Mouse (Mus musculus): ENCODE results near the gene Senp1.
A peak's percentile ranks its signal among the peaks of the same experiment; 100 is the strongest.

Gene Senp1

DNA sequence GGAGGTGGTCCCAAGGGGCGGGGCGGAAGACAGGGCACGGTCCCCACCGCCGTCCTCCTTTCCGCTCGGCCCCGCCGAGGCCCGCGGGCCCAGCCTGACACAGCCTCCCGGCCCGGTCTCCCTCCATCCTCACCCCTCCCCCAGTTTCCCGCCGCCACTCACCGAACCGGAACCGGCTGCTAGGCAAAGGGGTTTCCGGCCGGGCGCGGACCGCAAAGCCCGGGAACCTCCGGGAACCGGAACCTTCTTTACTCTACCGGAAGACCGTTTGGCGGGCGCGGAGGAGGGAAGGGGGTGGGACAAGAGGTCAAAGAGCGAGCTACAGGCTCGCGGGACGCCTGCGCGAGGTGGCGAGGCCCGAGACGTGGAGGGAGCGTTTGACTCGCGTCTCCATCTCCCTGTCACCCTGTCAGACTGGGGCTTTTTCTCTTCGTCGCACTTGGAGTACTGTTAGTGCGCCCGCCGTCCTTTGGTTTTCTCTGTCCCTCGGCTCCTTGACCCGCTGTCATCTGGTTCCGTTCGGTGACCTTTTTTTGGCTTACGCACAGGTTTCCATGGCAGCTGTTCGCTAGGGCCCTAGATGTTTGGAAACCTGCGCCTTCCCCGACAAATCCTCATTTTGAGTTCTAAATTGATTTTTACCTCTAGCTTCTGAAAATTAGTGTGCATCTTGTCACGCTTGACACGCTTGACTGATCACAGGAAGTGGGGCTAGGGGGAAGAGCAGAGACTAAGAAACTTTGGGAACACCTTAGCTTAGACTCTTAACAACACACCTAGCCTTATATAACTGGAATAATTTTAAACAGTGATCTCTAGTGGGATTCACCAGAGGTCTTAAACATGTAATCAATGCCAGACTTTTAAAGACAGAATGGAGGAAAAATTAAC is at the start of gene Senp1:
Gene Senp1, minus strand, starts transcription at position 624 of the 891 bp plus-strand sequence.
- DNase-seq (ENCODE audit: low spot score), result peak; percentile 91

DNA sequence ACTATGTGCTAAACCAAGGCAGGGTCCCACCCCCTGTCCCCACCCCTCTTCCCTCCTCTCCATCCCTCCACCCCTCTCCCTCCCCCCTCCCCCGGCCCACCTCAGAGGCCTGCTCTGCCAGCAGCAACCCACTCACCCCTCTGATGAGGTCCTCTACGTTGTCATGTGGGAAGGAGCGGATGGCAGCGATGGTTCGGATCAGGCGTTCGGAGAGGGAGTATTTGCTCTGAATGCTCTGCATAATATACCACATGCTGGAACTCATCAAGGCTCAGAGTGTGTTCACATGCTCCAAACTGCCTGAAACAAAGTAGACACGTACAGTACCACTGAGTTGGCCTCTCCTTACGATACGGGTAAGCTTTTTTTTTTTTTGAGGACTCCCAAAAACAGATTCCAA is 49.0 kb upstream of the Senp1 start:
- DNase-seq (ENCODE audit: low spot score), result no peak

DNA sequence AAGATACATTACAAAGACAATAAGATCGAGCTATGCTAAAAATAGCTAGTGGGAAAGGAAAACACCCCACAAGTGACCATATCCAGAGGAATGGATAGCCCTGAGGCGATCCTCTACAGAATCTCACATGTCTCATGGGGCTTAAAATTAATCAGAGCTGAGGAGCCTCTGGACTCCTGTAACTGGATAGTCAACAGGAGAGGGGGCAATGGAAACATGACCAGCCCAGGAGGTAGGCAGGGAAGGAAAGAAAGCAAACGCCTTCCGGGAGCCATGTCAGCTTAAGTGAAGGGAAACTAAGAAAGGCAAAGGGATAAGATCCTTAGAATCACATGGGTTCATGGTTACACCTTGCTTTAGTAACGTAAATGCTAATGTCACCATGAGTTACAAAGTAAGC is 47.3 kb upstream of the Senp1 start:
- DNase-seq (ENCODE audit: low spot score), result no peak

DNA sequence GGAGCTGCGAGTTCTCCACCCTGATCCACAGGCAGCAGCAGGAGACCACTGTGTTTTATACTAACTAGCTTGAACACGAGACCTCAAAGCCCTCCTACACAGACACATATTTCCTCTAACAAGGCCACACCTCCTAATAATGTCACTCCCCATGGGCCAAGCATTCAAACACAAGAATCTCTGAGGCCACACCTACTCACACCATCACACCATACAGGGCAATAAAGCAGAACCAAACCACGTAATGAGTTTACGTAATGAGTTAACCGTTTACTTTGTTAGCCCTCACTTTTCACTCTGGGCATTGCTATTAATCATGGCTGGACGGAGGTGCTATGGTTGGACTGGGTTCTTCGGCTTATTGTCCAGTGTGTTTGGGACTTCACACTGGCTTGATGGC is 46.2 kb upstream of the Senp1 start:
- no peak for DNase-seq (ENCODE audit: low spot score)

DNA sequence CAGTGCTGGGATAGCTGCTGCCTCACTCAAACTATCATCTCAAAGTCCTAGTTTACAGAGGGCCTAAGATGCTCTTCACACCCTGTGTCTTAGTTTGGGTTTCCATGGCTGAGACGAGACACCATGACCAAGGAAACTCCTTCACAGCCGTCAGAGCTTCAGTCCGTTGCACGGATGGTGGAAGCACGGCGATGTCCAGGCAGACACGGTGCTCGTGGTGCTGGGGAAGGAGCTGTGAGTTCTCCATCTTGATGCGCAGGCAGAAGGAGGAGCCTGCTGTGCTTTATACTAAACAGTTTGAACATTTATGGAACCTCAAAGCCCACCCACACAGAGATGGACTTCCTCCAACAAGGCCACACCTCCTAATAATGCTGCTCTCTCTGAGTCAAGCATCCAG is 43.3 kb upstream of the Senp1 start:
- no peak for DNase-seq (ENCODE audit: low spot score)

DNA sequence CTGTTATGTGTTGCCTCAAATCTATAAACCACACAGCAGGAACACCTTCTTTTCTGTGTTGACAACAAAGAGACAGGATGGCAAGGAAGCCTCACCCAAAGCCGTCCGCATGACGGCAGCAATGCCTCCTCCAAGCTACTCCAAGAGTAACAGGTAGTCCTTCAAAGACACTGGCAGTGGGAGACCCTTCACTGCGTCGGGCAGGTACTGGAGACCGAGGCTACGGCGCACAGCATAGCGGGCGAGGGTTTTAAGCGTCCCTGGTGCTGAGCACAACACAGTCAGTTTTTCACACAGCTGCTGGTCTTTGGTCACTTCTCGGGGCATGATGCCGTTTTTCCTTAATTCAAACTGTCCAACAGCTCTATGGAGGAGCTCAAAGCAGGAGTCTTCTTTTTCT is 42.1 kb upstream of the Senp1 start:
- no peak for DNase-seq (ENCODE audit: low spot score)

DNA sequence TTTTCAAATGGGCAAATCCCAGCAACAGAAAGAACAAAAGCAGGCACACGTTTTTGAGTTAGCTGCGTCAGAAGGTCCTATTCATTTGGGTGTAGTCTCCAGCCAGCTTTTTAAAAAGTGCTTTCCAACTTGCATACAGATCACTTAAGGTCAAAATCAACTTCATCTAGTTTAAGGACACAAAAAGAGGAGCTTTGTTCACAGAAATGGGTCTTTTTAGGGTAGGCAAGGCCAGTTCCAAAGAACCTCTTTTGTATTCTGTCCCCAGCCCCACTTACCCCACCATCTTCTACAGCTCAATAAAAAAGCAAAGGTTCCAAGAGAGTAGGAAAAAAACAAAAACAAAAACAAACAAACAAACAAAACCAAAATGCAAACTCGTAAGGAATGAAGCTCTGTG is 41.1 kb upstream of the Senp1 start:
- DNase-seq (ENCODE audit: low spot score), result no peak

DNA sequence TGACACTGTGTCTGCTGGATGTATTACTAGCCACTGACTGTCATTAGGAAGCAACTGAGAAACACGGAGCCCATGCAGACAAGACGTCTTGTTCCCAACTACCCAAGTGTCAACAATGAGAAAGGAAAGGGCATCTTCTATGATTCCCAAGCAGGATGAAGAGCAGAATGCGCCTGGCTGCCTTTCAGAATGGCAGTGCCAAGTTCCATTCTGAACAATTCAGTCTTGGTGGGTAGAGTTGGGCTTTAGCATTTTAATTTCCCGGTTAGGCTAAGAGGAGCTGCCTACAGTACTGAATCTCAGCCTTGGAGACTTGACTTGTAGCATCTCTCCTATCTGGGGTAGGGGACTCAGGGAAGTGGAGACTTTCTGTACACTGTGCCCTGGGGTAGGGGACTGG is 40.5 kb upstream of the Senp1 start:
- no peak for DNase-seq (ENCODE audit: low spot score)

DNA sequence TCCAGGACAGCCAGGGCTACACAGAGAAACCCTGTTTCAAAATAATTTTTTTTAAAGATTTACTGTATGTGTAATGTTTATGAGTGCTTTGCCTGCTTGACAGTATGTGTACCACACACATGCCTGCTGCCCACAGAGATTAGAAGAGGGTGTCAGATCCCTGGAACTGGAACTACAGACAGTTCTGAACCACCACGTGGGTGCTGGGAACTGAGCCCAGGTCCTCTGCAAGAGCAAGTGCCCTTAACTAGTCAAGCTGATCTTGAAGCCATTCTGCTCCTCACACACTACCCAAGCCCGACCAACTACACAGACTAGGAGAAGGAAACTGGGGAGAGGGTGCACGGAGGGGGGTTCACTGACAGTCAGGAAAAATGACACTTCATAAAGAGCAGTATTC is 39.9 kb upstream of the Senp1 start:
- no peak for DNase-seq (ENCODE audit: low spot score)

DNA sequence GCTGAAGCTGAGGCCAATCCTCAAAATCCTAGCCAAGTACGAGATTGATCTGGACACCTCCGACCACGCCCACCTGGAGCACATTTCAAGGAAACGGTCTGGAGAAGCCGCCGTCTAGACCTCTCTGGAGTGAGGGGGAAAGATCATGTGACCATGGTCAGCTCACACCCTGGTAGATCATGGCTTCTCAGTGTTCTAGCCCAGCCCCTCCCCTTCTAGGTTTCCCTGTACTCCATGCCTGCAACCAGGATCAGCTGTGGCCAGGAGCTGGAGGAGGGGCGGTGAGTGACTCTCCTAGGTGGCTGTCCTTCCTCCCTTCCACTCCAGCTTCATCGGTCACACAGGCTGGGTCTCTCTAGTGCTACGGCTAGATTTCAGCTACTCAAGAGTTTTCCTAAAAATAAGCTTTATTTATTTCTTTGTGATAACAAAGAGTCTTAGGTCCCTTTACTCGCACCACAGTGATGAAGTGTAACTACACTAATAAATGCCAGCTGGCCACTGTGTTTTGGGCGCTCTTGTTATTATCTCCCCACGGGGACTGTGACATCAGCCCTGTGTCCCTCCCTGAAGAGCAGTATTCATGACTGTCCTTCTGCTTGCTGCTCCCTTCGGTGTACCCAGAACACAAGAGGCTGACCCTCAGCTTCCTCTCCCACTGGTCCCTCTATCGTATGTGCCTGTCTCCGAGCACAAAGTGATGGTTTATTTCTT is 38.6 kb upstream of the Senp1 start:
- DNase-seq (ENCODE audit: low spot score), result peak; percentile 5

DNA sequence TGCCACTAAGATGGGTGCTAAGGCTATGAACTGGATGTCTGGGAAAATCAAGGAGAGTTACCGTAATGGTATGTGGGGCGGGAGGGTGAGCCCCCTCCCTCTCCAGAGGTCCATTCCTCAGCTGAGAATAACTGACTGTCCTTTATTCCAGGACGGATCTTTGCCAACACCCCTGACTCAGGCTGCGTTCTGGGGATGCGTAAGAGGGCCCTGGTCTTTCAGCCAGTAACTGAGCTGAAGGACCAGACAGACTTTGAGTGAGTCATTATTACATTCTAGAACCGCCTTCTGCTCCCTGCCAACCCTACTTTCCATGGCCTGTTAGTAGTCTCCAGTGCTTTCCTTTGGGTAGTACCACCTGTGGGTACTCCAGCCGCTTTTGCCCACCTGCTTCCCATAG is 37.9 kb upstream of the Senp1 start:
- DNase-seq (ENCODE audit: low spot score), result no peak

DNA sequence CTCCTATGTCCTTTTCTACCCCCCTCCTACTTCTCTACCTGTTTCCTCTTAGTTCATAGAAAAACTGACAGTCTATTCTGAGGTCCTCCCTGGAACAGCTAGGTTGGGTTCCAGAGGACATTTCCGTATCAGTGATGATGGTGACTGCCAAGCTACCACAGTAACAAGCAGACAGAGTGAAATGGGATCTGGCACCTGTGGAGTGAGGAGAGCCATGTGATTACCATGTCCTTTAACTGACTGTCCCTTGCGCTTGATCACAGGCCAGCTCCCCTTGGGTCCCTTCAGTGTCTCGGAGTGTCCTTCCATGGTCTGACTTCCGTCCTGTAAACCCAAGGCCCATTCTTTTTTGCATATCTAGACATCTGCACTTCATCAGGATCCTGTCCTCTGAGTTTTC is 37.5 kb upstream of the Senp1 start:
- no peak for DNase-seq (ENCODE audit: low spot score)

DNA sequence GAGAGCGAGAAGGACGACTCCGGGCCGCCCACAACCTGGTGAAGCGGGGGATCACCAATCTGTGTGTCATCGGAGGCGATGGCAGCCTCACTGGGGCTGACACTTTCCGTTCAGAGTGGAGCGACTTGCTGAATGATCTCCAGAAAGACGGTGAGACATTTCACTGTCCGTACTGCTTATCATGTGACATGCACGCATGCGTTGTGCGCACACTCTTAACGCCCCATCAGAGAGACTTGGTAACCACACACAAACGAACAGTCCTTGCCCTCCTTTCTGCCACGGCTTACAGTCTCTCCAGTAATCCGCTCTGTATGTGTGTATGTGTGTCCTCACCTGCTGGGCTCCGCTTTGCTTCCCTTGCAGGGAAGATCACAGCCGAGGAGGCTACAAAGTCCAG is 27.3 kb upstream of the Senp1 start:
- DNase-seq (ENCODE audit: low spot score), result no peak

DNA sequence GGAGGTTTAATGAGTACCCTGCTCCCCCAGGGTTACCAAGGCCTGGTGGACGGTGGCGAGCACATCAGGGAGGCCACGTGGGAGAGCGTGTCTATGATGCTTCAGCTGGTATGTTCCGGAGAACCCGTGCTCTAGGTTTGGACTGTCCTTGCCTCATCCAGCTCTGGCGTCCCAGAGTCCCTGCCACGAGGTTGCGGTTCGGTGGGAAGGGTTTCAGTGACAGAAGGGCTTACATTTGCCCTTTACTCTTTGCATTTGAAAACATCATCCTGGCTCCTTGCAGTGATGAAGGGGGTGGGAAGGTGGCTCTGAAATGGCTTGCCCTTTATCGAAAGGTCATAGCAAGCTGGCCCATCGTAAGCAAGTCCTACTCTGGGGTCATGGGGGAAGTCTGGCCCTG is 25.8 kb upstream of the Senp1 start:
- DNase-seq (ENCODE audit: low spot score), result no peak

DNA sequence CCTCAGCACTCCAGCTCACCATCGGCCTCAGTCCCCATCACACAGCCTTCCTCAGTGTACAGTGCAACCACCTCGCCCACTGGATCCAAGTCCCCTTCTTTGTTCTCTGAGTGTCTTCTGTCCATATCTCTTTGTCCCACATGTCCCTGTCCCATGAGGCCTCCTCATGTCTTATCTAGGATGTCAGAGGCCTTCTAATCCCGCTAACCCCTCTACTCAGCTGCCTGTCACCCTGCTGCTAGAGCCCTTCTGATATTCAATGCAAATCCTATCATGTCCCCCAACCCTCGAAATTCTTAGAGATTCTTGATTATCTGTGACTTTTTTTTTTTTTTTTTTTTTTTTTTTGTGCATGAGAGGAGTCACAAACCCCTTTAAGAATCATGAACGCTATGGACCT is 22.7 kb upstream of the Senp1 start:
- DNase-seq (ENCODE audit: low spot score), result no peak

DNA sequence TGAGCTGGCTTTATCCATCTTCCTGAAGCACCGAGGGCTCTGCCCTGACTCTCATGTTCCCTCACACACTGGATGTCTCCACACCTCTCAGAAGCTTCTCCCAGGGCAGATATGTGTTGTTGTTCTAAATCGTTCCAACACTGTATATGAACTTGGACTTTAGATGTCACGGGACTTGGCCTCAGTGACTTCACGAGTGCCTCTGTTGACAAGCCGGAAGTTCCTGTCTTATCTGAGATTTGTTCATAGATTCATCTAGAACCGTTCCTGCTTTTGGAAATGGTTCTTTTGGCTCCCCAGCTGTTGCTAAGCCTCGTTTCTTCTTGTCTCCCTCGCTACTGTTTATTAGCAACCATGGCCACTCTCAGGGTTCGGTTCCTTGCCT is 22.2 kb upstream of the Senp1 start:
- DNase-seq (ENCODE audit: low spot score), result no peak

DNA sequence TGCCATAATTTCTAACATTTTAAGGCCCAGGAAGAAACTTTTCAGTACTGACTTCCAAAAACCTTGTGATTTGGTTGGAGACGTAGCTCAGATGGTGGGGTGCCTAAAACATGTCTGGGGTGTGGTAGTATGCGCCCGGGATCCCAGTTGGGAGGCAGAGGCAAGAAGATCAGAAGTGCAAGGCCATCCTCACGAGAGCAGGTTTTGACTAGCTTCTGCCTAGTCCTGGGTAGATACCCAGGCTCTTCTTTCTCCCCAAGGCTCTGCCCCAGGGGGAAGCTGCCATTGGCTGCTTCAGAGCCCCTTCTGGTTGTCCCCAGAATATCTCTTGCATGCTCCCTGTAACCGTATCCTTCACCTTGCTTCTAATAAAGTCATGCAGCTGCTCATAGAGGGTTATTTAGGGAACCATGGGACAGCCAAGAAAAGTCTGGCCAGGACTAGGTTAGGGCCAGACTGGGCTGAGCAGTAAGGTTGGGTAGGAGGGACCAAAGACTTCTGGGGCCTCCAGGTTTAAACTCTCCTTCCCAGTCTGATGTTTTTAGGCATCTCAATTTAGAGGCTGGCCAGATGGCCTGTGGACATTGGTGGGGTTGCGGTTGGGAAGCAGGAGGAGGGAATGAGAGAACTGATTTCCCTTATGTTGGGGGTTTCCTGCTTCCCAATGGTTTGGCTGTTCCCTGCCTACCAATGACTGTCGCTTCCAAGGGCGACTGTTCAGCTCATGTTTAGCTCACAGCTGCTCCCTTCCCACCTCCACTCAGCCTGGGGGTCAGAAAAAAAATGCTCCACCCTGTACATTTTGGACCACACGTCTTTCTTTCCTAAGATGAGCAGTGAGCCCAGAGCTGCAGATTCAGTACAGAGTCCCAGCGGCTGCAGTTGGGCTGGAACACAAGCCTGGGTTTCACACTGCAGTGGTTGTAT is 21.6 kb upstream of the Senp1 start:
- DNase-seq (ENCODE audit: low spot score), result no peak

DNA sequence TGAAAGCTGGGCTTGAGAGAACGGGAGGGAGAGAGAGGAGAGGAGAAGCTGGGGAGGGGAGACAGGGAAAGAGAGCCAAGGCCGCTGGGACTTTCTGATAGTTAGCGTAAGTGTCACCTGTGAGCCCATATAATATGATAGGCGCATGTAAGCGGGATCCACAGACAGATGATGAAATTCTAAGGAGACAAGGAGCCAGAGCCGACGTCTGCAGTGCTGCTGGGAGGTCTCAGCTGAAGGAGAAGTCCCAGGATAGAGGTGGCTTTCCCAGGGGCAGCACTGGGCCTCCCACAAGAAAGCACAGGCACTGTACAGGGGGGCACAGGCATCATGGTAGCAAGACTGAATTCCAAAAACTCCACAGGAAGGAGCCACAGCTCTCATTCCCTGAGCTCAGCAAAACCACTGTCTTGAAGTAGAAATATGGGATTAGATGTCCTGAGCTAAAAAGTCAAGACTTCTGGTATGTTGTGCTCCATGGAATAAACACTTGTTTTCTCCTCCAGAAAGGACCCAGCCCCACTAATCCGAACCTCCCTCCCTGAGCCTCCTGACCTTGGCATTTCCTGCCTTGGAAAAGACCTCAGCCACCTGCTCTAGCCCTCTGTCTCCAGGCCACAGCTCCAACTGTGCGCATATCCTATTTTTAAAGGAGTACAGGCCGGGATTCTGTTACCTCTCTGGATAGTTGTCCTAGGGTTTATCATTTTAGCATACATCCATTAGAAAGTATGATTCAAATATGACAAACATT is 20.7 kb upstream of the Senp1 start:
- no peak for DNase-seq (ENCODE audit: low spot score)

DNA sequence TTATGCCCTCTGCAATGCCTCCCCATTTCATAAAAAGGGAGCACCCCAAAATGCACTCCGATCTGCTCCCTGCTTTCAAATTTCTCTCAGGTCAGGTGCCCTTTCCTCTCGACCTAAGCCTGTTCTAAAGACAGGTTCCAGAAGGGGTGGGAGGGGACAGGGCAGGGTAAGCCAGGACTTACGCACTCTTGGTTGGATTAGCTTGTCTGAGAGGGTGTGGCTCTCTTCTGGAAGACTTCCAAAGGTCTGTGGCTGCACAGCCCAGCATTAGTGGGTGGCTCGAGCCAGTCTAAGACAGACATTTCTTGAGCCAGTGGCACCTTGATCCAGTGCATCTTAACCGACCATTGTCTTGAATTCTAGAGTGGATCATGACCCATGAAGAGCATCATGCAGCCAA is 18.2 kb upstream of the Senp1 start:
- DNase-seq (ENCODE audit: low spot score), result peak; percentile 14

DNA sequence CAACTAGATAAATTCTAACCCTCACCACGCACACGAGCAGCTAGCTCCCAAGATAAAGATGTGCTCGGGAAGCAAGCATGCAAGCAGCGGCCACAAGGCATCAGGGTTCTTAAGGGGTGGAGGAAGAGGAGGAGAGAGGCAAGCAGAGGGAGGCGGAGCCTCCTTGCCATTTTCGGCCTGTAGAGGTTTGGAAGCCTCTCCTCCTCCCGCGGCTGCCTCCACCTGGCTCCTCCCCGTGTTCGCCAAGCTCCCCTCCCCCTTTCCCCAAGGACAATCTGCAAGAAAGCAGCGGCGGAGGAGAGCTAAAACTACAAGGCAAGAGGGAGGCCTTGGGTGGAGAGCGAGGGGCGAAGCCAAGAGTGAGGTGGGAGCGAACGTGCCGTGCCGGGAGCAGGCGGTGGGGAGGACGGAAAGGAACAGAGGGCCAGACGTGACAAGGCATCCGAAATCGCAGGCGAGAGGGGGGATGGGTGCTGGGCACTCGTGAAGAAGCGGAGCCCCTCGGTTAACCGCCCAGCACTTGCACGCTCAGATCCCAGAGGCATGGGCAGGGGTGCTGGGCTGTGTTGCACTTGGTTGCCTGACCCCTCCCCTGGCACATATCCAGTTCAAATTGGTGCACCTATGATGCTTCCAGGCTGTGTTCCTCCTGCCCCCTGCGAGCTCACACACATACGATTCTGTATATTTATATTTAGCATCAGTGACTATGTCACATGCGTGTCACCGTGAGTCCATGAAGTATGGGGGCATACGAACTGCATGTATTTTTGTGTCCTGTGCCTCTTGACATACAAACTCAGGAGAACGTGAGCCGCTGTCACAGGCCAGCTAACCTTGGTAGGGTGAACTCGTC is 15.0 kb upstream of the Senp1 start:
- DNase-seq (ENCODE audit: low spot score), result peak; percentile 84

Measured in lung, postnatal 25 days (tissue).